Mouse (Mus musculus): ENCODE data around the gene Itga4.

DNA sequence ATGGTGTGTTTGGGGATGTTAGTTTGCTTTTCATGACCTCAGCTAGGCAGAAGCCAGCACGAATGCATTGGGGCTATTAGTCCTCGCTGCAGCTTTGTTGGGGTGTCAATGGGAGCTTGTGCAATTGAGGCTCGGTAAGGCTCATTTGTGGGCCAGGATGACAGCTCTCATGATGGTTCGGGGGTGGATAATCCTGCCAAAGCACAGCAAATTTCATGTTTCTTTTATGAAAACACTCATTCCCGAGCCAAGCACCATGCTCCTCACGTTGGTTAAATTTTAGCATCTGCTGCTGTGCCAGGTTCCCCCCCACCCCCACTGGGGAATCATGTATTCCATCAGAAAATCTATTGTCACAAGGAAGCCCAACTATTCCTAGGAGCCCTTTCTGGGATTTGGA, 37.2 kb downstream of the Itga4 start:
- TF ChIP-seq CTCF (IDR thresholded peaks at IDR 0.05; ENCODE audit: insufficient read depth, low read length) = no peak
- TF ChIP-seq POLR2A (IDR thresholded peaks at IDR 0.05; ENCODE audit: borderline replicate concordance, extremely low read depth, low read depth, low read length) = no peak

Data from lung, adult 2 months (tissue).